ENCODE assay signal across 8 mouse cellular contexts in the genomic region with DNA sequence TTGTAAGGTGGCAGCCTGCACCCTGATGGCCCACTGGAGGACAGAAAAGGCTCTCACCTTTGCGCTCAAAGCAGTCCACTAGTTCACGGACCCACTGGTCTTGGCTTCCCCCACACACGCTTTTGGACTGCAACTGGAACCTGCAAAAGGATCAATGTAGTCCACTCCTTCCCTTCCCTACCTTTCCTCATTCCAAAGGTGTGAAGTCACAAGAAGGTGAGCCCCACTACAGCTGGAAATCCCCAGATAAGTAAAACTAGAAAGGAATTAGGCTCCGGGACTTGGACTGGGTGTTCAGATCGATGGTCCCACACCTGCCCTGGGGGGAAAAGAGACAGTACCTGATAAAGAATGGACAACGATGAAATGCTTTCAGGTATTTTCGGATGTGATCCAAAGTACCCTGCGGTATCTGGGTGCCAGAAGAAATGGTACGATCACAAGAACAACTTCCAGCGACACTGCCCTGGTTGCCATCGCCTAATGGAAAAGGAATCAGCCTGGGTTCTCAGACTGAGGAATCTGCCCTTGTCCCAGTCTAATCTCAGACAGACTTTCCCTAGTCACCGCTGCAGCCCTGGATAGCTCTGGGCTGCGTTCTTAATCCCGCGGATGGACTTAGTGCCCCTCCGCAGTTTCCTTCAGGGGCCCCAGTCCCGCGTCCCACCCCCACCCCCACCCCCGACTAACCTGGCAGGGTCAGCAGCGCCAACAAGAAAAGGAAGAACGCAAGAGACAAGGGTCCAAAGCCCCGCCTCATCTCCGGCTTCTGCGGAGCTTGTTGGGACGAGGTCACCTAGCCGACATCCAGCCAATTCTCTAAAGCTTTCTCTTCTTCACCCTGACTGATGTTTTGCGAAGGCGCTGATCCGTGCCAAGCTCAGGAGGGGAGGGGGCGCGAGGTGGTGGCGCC. TPM values are rescaled to one million over a fixed set of nuclear protein-coding genes. Genes with fewer than 3 reads are reported as not detected.
A peak's percentile ranks its signal among the peaks of the same experiment; 100 is the strongest.
DNase-seq lines count a peak whose midpoint lies in the region; ATAC-seq and TF ChIP-seq lines count a peak whose summit lies in the region.

A gene (plus strand): TSS at position 746 of the 913 bp plus-strand sequence.

- no peaks in the 10 kb centered on the region for H3K36me3 ChIP-seq in heart, adult 2 months (ENCODE audit: control insufficient read depth, insufficient read depth, low read length)
- no peaks in the 10 kb centered on the region for H3K36me3 ChIP-seq in hindbrain, embryonic 16.5 days (ENCODE audit: control insufficient read depth, insufficient read depth, low read length)
- H3K36me3 ChIP-seq in midbrain, embryonic 13.5 days, result peaks cover 6% of the 10 kb centered on the region; the same call in 1 of the 2 replicates

- no peak for TF ChIP-seq CTCF in heart, adult 2 months (IDR thresholded peaks at IDR 0.05)
- no peak for TF ChIP-seq CTCF in brain, embryonic 14.5 days (IDR thresholded peaks at IDR 0.05; ENCODE audit: borderline replicate concordance, extremely low read depth, insufficient read depth, insufficient read length)

- peak within 1 kb of the TSS; percentile 79 for H3K9ac ChIP-seq in heart, adult 2 months (ENCODE audit: low read depth, low read length)
- H3K9ac ChIP-seq in hindbrain, embryonic 16.5 days (ENCODE audit: low read depth, low read length), result peak within 1 kb of the TSS; percentile 67
- peak within 1 kb of the TSS; percentile 63 for H3K9ac ChIP-seq in midbrain, embryonic 13.5 days (replicated peaks)

- intact Hi-C loops in heart, adult 2 months (cut with DNase I), result loop anchor here (10.0 kb wide), 1 partner anchor 146 kb away; no protein-coding TSS in a partner anchor
- intact Hi-C loops in left cerebral cortex, postnatal 10 days (cut with DNase I), result no loop called here

- H3K27ac ChIP-seq in heart, adult 2 months, result peak within 1 kb of the TSS; percentile 84
- H3K27ac ChIP-seq in hindbrain, embryonic 16.5 days (ENCODE audit: low read depth, low read length), result no peak within 1 kb of the TSS
- H3K27ac ChIP-seq in midbrain, embryonic 13.5 days, result no peak within 1 kb of the TSS

- ATAC-seq in hindbrain, embryonic 16.5 days, result no peak
- no peak for ATAC-seq in midbrain, embryonic 13.5 days

- H3K9me3 ChIP-seq in hindbrain, embryonic 16.5 days (ENCODE audit: control insufficient read depth, low read length), result no peaks in the 10 kb centered on the region
- no peaks in the 10 kb centered on the region for H3K9me3 ChIP-seq in midbrain, embryonic 13.5 days

- WGBS in heart, adult 2 months, result 12% methylated on average over 32 of the region's 32 CpGs
- 19% methylated on average over 32 of the region's 32 CpGs for WGBS in hindbrain, embryonic 16.5 days
- 20% methylated on average over 31 of the region's 32 CpGs for WGBS in midbrain, embryonic 13.5 days

- no peaks in the 10 kb centered on the region for H3K27me3 ChIP-seq in heart, adult 2 months (ENCODE audit: control insufficient read depth, insufficient read depth, low read length)
- peaks cover 13% of the 10 kb centered on the region for H3K27me3 ChIP-seq in hindbrain, embryonic 16.5 days (replicated peaks; ENCODE audit: control insufficient read depth, insufficient read depth, low read length)
- H3K27me3 ChIP-seq in midbrain, embryonic 13.5 days, result peaks cover 45% of the 10 kb centered on the region

- peak within 1 kb of the TSS; percentile 82 for H3K4me2 ChIP-seq in hindbrain, embryonic 16.5 days (ENCODE audit: low read length)
- peak within 1 kb of the TSS; percentile 61 for H3K4me2 ChIP-seq in midbrain, embryonic 13.5 days (replicated peaks)

- no peak for TF ChIP-seq POLR2A in heart, adult 2 months (IDR thresholded peaks at IDR 0.05; ENCODE audit: insufficient read depth, low read depth, low read length)
- TF ChIP-seq POLR2A in brain, embryonic 14.5 days (IDR thresholded peaks at IDR 0.05; ENCODE audit: borderline replicate concordance, extremely low read depth, insufficient read depth, insufficient read length, poor library complexity, severe bottlenecking), result no peak

- no peak for TF ChIP-seq EP300 in heart, adult 2 months (IDR thresholded peaks at IDR 0.05; ENCODE audit: insufficient read depth, low read depth, low read length)

- no peaks in the 10 kb centered on the region for H3K79me2 ChIP-seq in heart, adult 2 months (replicated peaks; ENCODE audit: control insufficient read depth, insufficient read depth, low read length)

- DNase-seq in heart, adult 2 months, result no peak
- no peak for DNase-seq in heart, postnatal 4 days
- peak; percentile 6 for DNase-seq in brain, embryonic 14.5 days (ENCODE audit: low read depth)
- DNase-seq in left cerebral cortex, adult 18-20 months (ENCODE audit: low spot score in 2 of 2), result no peak
- DNase-seq in left cerebral cortex, postnatal 10 days (ENCODE audit: extremely low spot score in 1 of 2, low spot score in 2 of 2), result no peak
- DNase-seq in Muller cell, postnatal 12 days (ENCODE audit: inconsistent ontology term), result no peak

- peak within 1 kb of the TSS; percentile 67 for H3K4me3 ChIP-seq in heart, adult 2 months
- H3K4me3 ChIP-seq in hindbrain, embryonic 16.5 days (ENCODE audit: low read length), result peak within 1 kb of the TSS; percentile 46
- H3K4me3 ChIP-seq in midbrain, embryonic 13.5 days (replicated peaks), result peak within 1 kb of the TSS; percentile 42

- peaks cover 4% of the 10 kb centered on the region for H3K4me1 ChIP-seq in heart, adult 2 months (ENCODE audit: control insufficient read depth, insufficient read depth, low read length)
- peaks cover 6% of the 10 kb centered on the region for H3K4me1 ChIP-seq in hindbrain, embryonic 16.5 days (ENCODE audit: control insufficient read depth, insufficient read depth, low read depth, low read length)
- H3K4me1 ChIP-seq in midbrain, embryonic 13.5 days (replicated peaks), result peaks cover 12% of the 10 kb centered on the region

RNA-seq across cellular contexts. Expression of the gene that starts here (rescaled TPM):
- 1 to 10 TPM; 1.3 to 2.9 TPM for total RNA-seq in heart, adult 2 months (2021)
- polyA plus RNA-seq in heart, adult 2 months (2012; rRNA removed), result 3.2 and 3.8 TPM in 2 replicates
- 1 to 10 TPM in 1 of 2 experiments, under 1 TPM in 1; 0.92 to 2.0 TPM for total RNA-seq in heart, postnatal 4 days (2021)
- 0.93 and 1.4 TPM in 2 replicates for polyA plus RNA-seq in brain, embryonic 14.5 days (2012; rRNA removed)
- polyA plus RNA-seq in hindbrain, embryonic 16.5 days (2015; fragmentation: Nextera tagmentation; extraction: Ambion mirVana), result 0.86 and 1.3 TPM in 2 replicates
- 0.40 and 0.44 TPM in 2 replicates for polyA plus RNA-seq in midbrain, embryonic 13.5 days (2015; fragmentation: Nextera tagmentation; extraction: Ambion mirVana)
- total RNA-seq in left cerebral cortex, adult 18-20 months (2021), result 1 to 10 TPM in 1 of 2 experiments, under 1 TPM in 1; 0.23 to 1.4 TPM
- total RNA-seq in left cerebral cortex, postnatal 10 days (2021), result 1 to 10 TPM; 1.0 to 1.1 TPM
